Mouse (Mus musculus) neural tube, embryonic 11.5 days (tissue): Measurements from ENCODE around the gene Nsun6. TPM values are rescaled to one million over a fixed set of nuclear protein-coding genes. Genes with fewer than 3 reads are reported as not detected.

Source experiments
- ATAC-seq: fragments of 200-750 bp; cut with Nextera tagmentation; 2 replicates; pipeline ENCODE4 v1.8.0; 2017; ENCODE audit warnings: moderate number of reproducible peaks, mild to moderate bottlenecking, moderate TSS enrichment, moderate library complexity; ENCODE audit not compliant: insufficient read depth, low FRiP score, low TSS enrichment
- DNase-seq: peaks from one replicate; pipeline ENCODE4 v3.0.0-alpha.2; 2015; ENCODE audit warnings: low spot score
- H3K27ac ChIP-seq: fragments of 300-500 bp; sonication (generic); 2 replicates; pipeline ENCODE4 v1.5.1; 2014; ENCODE audit warnings: low read depth, mild to moderate bottlenecking, low read length
- H3K27me3 ChIP-seq: fragments of 300-500 bp; sonication (generic); 2 replicates; pipeline ENCODE4 v1.6.1; 2014; ENCODE audit warnings: mild to moderate bottlenecking, low read length, mixed read lengths; ENCODE audit not compliant: control insufficient read depth, insufficient read depth
- H3K36me3 ChIP-seq: fragments of 300-500 bp; sonication (generic); 2 replicates; pipeline ENCODE4 v1.6.1; 2014; ENCODE audit warnings: mild to moderate bottlenecking, low read length, moderate library complexity, mixed read lengths; ENCODE audit not compliant: control insufficient read depth, insufficient read depth
- H3K4me1 ChIP-seq: fragments of 300-500 bp; sonication (generic); 2 replicates; pipeline ENCODE4 v1.6.1; 2014; ENCODE audit warnings: low read length, mixed read lengths; ENCODE audit not compliant: control insufficient read depth, insufficient read depth
- H3K4me2 ChIP-seq: fragments of 300-500 bp; sonication (generic); 2 replicates; pipeline ENCODE4 v1.6.1; 2014; ENCODE audit warnings: low read depth, mild to moderate bottlenecking, moderate library complexity
- H3K4me3 ChIP-seq: fragments of 300-500 bp; sonication (generic); 2 replicates; pipeline ENCODE4 v1.5.1; 2014; ENCODE audit warnings: low read depth, low read length
- H3K9ac ChIP-seq: fragments of 300-500 bp; sonication (generic); 2 replicates; pipeline ENCODE4 v1.6.1; 2014; ENCODE audit warnings: mild to moderate bottlenecking, low read length
- H3K9me3 ChIP-seq: fragments of 300-500 bp; sonication (generic); 2 replicates; pipeline ENCODE4 v1.6.1; 2016; ENCODE audit warnings: low read length; ENCODE audit not compliant: control insufficient read depth
- WGBS: fragments of 180-500 bp; shearing (Covaris S2); extraction: QIAGEN DNeasy Blood & Tissue Kit; methylation state at CpG from one replicate; pipeline ENCODE4 v1.1.7; 2014; 5-methylcytosine and 5-hydroxymethylcytosine counted together
- polyA plus RNA-seq: library from polyadenylated mRNA; unstranded; fragments of >200 nt; fragmentation: Nextera tagmentation; extraction: Ambion mirVana; gene quantifications from 2 replicates; pipeline ENCODE4 v1.2.1, GENCODE M21; 2014

Gene Nsun6
- polyA plus RNA-seq, 1 experiment from 2014 or later, result 12.1 TPM

DNA sequence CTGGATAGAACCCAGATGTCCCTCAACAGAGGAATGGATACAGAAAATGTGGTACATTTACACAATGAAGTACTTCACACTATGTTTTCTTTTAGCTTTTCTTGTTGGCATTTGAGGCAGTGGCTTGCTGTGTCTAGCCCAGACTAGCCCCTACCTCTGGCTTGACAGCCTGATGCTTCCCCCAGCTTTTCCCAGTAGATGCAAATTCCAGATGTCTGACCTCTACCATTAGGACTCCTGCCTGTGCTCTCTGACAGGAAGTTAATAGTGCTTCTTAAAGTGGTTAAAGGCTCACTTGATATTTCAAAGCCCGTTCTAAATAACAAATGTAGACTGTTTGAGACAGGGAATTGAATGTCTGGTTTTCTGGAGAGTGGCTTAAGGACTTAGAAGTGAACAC, 8.9 kb upstream of the Nsun6 start:
- H3K4me1 ChIP-seq, result peaks cover 3% of the 10 kb centered on the region; the same call in 1 of the 2 replicates
- DNase-seq (peak; percentile 15), ATAC-seq (no peak)
- no peaks in the 10 kb centered on the region for H3K9me3 ChIP-seq
- H3K27ac ChIP-seq, result no peak overlapping the region
- no peaks in the 10 kb centered on the region; the same call in 1 of the 2 replicates for H3K36me3 ChIP-seq
- 57% methylated on average over 1 of the region's 1 CpGs for WGBS
- no peaks in the 10 kb centered on the region for H3K27me3 ChIP-seq
- H3K4me3 ChIP-seq, result no peak overlapping the region
- H3K4me2 ChIP-seq, result no peak overlapping the region
- no peak overlapping the region for H3K9ac ChIP-seq

DNA sequence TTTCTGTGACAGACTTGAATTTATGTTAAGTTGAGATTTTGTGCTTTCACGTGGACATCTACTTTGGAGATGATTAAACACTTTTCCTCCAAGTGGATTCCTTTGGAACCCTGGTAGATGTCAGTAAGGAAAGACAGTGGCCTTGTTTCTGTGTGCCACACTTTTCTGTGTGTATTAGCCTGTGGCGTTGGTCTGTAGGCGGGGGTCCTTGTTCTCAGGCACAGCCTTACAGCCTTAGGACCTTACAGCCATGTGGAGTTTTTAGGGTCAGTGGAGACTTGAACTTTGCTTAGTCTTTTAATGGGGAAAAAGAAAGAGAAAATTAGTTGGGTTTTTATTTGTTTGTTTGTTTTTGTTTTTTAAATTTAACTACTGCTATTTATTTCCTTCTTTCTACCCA, 6.0 kb upstream of the Nsun6 start:
- no peak overlapping the region for H3K27ac ChIP-seq
- H3K4me1 ChIP-seq, result peaks cover 9% of the 10 kb centered on the region; the same call in 1 of the 2 replicates
- H3K9ac ChIP-seq, result no peak overlapping the region
- DNase-seq (no peak), ATAC-seq (no peak)
- 78% methylated on average over 3 of the region's 3 CpGs for WGBS
- no peaks in the 10 kb centered on the region for H3K9me3 ChIP-seq
- H3K27me3 ChIP-seq, result no peaks in the 10 kb centered on the region
- H3K36me3 ChIP-seq, result no peaks in the 10 kb centered on the region
- no peak overlapping the region for H3K4me2 ChIP-seq
- H3K4me3 ChIP-seq, result no peak overlapping the region

DNA sequence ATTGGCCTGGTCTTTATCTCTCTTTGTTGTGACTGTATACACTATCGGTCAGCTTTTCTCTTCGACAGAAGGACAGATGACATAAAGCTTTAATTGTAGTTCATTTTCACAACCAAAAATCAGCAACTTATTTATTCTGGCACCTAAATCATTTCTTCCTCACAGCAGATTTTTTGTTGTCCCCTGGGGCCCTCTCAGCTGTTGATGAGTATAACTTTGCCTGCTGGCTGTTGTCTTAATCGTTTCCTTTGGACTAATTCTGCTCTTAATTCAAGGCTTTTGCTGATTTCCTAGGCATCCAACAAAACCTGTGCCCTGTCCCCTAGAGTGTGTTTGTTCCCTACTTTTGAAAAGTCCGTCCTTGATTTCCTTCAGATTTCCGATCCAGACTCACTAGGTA, 3.4 kb upstream of the Nsun6 start:
- Histone ChIP-seq H3K9ac (no peak overlapping the region), H3K4me2 (no peak overlapping the region), H3K4me3 (no peak overlapping the region), H3K27me3 (no peaks in the 10 kb centered on the region), H3K9me3 (no peaks in the 10 kb centered on the region), H3K4me1 (peaks cover 6% of the 10 kb centered on the region; the same call in 1 of the 2 replicates), H3K27ac (no peak overlapping the region), H3K36me3 (no peaks in the 10 kb centered on the region)
- WGBS, result 91% methylated on average over 5 of the region's 5 CpGs
- DNase-seq, result no peak
- ATAC-seq, result no peak

DNA sequence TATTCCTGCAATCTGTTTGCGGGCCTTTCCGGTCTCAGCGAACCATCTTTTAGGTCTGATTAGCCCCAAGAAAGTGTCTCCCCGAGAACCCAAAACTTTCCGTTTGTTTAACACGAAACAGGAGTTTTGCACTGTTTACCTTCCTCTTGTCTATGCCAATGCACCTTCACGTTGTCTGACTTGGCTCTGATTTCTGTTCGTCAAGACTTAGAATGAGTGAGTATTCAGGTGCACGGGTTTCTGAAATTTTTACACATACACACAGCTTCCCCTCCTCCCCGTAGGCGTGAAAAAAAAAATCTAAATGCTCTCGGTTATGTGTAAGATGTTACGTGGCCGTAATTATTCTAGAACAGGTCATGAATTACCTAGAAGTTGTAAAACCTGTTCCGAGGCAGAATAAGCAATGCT, 877 bp upstream of the Nsun6 start:
- ATAC-seq (no peak), DNase-seq (no peak)
- peak overlapping the region; percentile 54 for H3K4me2 ChIP-seq
- H3K9me3 ChIP-seq, result no peaks in the 10 kb centered on the region
- WGBS, result under 1% methylated on average over 15 of the region's 15 CpGs
- peak overlapping the region; percentile 97 for H3K9ac ChIP-seq
- H3K27me3 ChIP-seq, result no peaks in the 10 kb centered on the region
- H3K4me3 ChIP-seq, result peak overlapping the region; percentile 84
- peaks cover 6% of the 10 kb centered on the region; the same call in 1 of the 2 replicates for H3K4me1 ChIP-seq
- peak overlapping the region; percentile 92 for H3K27ac ChIP-seq
- H3K36me3 ChIP-seq, result no peaks in the 10 kb centered on the region

DNA sequence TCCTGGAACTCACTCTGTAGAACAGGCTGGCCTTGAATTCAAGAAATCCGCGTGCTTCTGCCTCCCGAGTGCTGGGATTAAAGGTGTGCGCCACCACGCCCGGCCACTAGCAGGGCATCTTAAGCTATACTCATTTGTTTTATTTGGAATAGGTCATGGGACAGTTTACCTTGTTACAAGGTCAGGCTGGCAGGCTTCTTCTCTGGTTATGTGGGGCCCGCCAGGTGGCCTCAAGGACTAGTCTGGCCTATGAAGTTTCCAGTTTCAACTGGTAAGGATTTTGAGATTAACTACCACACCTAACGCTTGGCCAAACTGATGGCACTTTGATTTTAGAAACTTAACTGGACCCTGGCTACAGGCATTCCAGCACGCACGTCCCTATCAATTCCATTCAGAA, 373 bp downstream of the Nsun6 start:
- peak overlapping the region; percentile 61 for H3K4me2 ChIP-seq
- ATAC-seq (no peak; the same call in 1 of the 2 replicates), DNase-seq (peak; percentile 12)
- H3K36me3 ChIP-seq, result no peaks in the 10 kb centered on the region
- no peaks in the 10 kb centered on the region for H3K9me3 ChIP-seq
- no peaks in the 10 kb centered on the region for H3K27me3 ChIP-seq
- H3K4me3 ChIP-seq, result peak overlapping the region; percentile 84
- 25% methylated on average over 10 of the region's 10 CpGs for WGBS
- H3K27ac ChIP-seq, result no peak overlapping the region
- H3K4me1 ChIP-seq, result peaks cover 6% of the 10 kb centered on the region; the same call in 1 of the 2 replicates
- H3K9ac ChIP-seq, result peak overlapping the region; percentile 59

DNA sequence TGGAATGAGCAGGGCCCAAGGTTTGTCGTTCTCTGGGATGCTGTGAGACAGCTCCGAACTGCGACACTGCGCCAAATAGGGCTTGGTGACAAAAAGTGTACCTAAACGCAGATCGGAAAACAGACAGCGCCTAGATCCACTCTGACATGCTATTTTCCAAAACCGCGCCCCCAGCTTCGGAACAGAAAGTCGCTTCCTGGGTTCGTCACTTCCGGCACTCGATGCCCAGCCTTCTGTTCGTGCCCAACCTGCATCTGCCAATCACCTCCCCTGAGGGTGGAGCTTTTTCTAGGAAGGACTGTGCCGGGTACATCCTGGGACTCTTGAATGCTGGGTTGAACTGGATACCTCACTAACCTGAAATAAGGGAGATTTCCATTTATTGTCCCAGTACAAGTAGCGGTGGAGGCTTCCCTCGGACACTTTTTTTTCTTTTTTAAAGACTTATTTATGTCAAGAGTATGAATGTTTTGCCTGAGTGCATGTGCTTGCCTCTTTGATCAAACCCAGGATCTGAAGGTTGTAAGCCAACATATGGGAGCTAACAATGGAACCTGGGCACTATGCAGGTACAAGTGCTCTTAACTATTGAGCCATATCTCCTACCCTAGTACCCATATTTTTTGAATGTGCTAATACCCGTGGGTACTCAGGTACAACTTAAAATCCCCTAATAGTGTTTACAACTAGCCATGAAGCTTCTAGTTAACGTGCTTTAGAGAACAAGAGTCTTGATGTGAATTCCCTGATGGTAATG, 5.6 kb downstream of the Nsun6 start, which contains the start of gene Arl5b:
Gene Arl5b, plus strand, starts transcription at position 279 of the 757 bp plus-strand sequence.
- Histone ChIP-seq H3K4me3 (peak within 1 kb of the TSS; percentile 56), H3K36me3 (no peaks in the 10 kb centered on the region), H3K27ac (no peak within 1 kb of the TSS), H3K27me3 (no peaks in the 10 kb centered on the region), H3K4me1 (no peaks in the 10 kb centered on the region), H3K9ac (peak within 1 kb of the TSS; percentile 53), H3K4me2 (peak within 1 kb of the TSS; percentile 41), H3K9me3 (no peaks in the 10 kb centered on the region)
- WGBS, result 10% methylated on average over 20 of the region's 20 CpGs
- peak; percentile 97 for ATAC-seq
- peak; percentile 87 for DNase-seq

DNA sequence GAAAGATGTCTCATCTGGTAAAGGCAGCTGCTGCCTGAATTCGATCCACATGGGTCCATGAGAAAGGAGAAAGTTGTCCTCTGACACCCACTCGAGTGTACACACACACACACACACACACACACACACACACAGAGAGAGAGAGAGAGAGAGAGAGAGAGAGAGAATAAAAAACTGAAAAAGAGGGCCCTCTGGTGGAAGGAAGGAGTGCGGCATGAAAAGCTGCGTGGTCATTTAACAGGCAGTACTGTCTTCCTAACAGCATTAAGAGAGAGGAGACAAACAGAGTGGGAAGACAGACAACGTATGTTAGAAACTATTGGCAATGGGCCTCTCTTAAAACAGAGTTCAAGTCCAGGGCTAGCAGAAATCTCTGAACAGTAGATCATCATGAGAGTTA, 14.5 kb downstream of the Nsun6 start:
- Histone ChIP-seq H3K27ac (no peak overlapping the region), H3K36me3 (no peaks in the 10 kb centered on the region), H3K4me1 (no peaks in the 10 kb centered on the region), H3K27me3 (no peaks in the 10 kb centered on the region), H3K4me3 (no peak overlapping the region), H3K9ac (no peak overlapping the region), H3K4me2 (no peak overlapping the region), H3K9me3 (no peaks in the 10 kb centered on the region)
- ATAC-seq, result no peak
- no peak for DNase-seq
- WGBS, result 65% methylated on average over 5 of the region's 5 CpGs

DNA sequence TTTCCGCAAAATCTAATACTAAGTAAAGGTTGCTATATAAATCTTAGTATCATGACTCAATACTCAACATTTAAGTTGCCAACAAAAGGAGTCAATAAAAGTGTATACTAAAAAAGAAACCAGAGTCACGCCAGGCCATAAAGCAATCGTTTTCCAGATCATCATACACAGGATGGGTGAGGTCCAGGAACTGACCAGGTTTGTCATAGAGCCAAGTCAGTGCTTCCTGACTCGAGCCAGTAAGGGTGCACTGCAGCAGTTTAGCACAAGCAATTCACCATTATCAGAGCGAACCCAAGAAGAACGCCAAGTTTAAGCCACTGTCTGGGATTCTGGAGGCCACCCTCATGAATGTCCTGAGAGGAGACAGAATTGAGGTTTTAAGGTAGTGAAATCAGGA, 16.2 kb downstream of the Nsun6 start:
- DNase-seq (no peak), ATAC-seq (no peak)
- Histone ChIP-seq H3K36me3 (no peaks in the 10 kb centered on the region), H3K4me3 (no peak overlapping the region), H3K27ac (no peak overlapping the region), H3K9me3 (no peaks in the 10 kb centered on the region), H3K9ac (no peak overlapping the region), H3K4me2 (no peak overlapping the region), H3K27me3 (no peaks in the 10 kb centered on the region), H3K4me1 (no peaks in the 10 kb centered on the region)
- 91% methylated on average over 6 of the region's 6 CpGs for WGBS

DNA sequence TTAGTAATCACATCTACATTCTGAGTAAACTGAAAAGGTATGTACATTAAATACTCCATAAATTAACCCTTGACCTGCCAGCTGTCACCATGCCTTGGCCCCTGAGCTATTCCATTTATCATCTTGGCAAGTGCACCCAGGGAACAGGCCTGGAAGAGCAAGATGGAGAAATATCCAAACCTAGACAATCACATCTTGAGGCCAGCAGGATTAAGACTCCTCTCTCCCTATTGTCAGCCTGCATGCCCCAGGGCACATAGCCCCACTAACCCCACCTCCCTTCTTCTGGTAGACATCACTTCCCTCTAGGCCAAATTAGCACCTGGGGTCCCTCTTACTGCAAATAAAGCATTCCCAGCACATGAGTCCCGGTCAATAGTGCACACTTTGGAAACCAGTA, 27.1 kb downstream of the Nsun6 start:
- DNase-seq (no peak), ATAC-seq (peak; percentile 67)
- no peaks in the 10 kb centered on the region for H3K27me3 ChIP-seq
- H3K4me2 ChIP-seq, result no peak overlapping the region
- H3K9ac ChIP-seq, result no peak overlapping the region
- H3K9me3 ChIP-seq, result no peaks in the 10 kb centered on the region
- WGBS, result 88% methylated on average over 1 of the region's 1 CpGs
- no peak overlapping the region for H3K4me3 ChIP-seq
- H3K36me3 ChIP-seq, result no peaks in the 10 kb centered on the region; the same call in 1 of the 2 replicates
- H3K27ac ChIP-seq, result no peak overlapping the region
- no peaks in the 10 kb centered on the region for H3K4me1 ChIP-seq
